ENCODE assay signal across 8 mouse cellular contexts in the genomic region with DNA sequence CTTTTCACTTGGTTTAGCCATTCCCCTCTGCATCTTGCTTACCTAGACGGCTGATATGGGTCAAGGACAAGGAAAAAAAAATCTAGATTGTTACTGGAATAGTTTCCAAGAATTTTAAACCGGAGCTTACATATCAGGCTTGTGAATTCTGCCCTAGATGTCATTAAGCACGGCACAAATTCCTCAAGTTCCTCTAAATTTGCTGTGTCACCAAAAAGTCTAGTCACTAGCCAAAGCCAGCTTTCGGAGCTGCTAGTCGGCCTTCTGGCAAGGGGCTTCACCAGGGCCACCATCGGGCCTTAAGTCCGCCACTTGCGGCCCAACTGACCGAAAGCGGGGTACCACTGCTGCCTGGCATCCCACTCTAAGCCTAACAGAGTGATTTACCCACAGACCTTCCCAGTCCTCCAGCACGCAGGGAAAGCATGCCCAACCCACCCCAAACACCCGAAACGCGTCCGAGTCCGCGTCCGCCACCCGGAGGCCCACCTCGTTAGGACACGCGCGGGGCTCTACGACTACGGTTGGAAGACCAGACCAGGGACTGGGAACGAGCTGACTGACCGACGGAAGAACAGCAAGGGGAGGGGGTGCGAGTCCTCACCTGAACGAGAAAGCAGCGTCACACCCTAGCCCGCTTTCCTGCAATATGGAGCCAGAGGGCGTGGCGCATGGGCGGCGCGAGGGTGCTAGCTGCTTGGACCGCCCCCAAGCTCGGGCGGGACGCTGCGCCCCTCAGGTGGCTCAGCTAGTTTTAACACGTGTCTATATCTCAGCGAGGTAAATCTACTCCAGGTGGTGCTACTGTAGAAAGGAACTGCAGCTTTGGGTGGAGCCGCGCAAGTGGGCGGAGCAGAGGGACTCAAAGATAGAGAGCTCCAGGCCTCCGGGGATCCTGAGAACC. TPM values are rescaled to one million over a fixed set of nuclear protein-coding genes. Genes with fewer than 3 reads are reported as not detected.
DNase-seq lines count a peak whose midpoint lies in the region; ATAC-seq and TF ChIP-seq lines count a peak whose summit lies in the region.

TSS of gene Anxa7 (minus strand) at position 843 of the 904 bp plus-strand sequence.

- H3K4me3 ChIP-seq in CH12.LX (replicated peaks in 1 of 3; ENCODE audit: low read depth in 2 of 3, low read length in 2 of 3, poor library complexity in 1 of 3) = peak within 1 kb of the TSS; percentile 81 to 97 (median 87)
- H3K4me3 ChIP-seq in forebrain, embryonic 11.5 days (ENCODE audit: low read depth, low read length) = peak within 1 kb of the TSS; percentile 63
- peak within 1 kb of the TSS; percentile 77 for H3K4me3 ChIP-seq in heart, embryonic 16.5 days (ENCODE audit: low read length)
- peak within 1 kb of the TSS; percentile 79 for H3K4me3 ChIP-seq in liver, embryonic 16.5 days (ENCODE audit: low read depth, low read length)
- peak within 1 kb of the TSS; percentile 62 for H3K4me3 ChIP-seq in neural tube, embryonic 14.5 days (ENCODE audit: low read depth, low read length)

- TF ChIP-seq CTCF in CH12.LX (conservative IDR thresholded peaks at IDR 0.05 in 1 of 2, IDR thresholded peaks at IDR 0.05 in 1 of 2; ENCODE audit: low read depth in 2 of 2, low read length in 2 of 2) = peak in 1 of 2 experiments; percentile 14; a peak in 1 of 4 replicates

- H3K27ac ChIP-seq in CH12.LX (ENCODE audit: insufficient read depth, low read depth) = peak within 1 kb of the TSS; percentile 54
- H3K27ac ChIP-seq in forebrain, embryonic 11.5 days (ENCODE audit: low read depth, low read length) = no peak within 1 kb of the TSS
- H3K27ac ChIP-seq in heart, embryonic 16.5 days (ENCODE audit: low read length) = peak within 1 kb of the TSS; percentile 68
- H3K27ac ChIP-seq in liver, embryonic 16.5 days (ENCODE audit: low read length) = peak within 1 kb of the TSS; percentile 88
- no peak within 1 kb of the TSS for H3K27ac ChIP-seq in neural tube, embryonic 14.5 days (ENCODE audit: low read depth, low read length)

- no peak for TF ChIP-seq RAD21 in CH12.LX (IDR thresholded peaks at IDR 0.05; ENCODE audit: low read depth, low read length)

- H3K36me3 ChIP-seq in CH12.LX (replicated peaks in 1 of 2; ENCODE audit: control insufficient read depth in 1 of 2, insufficient read depth in 1 of 2, low read length in 1 of 2) = peaks cover 13 to 41% of the 10 kb centered on the region in 2 experiments
- no peaks in the 10 kb centered on the region for H3K36me3 ChIP-seq in forebrain, embryonic 11.5 days (ENCODE audit: control insufficient read depth, insufficient read depth, low read length)
- H3K36me3 ChIP-seq in heart, embryonic 16.5 days (ENCODE audit: control insufficient read depth, insufficient read depth) = peaks cover 7% of the 10 kb centered on the region; the same call in 1 of the 2 replicates
- H3K36me3 ChIP-seq in liver, embryonic 16.5 days (ENCODE audit: control insufficient read depth, insufficient read depth) = no peaks in the 10 kb centered on the region
- H3K36me3 ChIP-seq in neural tube, embryonic 14.5 days (ENCODE audit: control insufficient read depth, insufficient read depth, low read length) = no peaks in the 10 kb centered on the region

- dilution Hi-C loops in CH12.LX (cut with MboI; ENCODE audit: extremely low pct_ligation_motif_present, extremely low pct_unique_long_range_greater_than_20kb, low sequenced_read_pairs) = no loop called here

- peaks cover 6 to 43% of the 10 kb centered on the region in 2 experiments; a peak in 3 of 4 replicates for H3K4me1 ChIP-seq in CH12.LX (ENCODE audit: control insufficient read depth in 1 of 2, insufficient read depth in 2 of 2)
- 0 out of 2 replicates have a peak, but pooled peaks cover 2% of the 10 kb centered on the region for H3K4me1 ChIP-seq in forebrain, embryonic 11.5 days (replicated peaks; ENCODE audit: control insufficient read depth, insufficient read depth, low read length)
- H3K4me1 ChIP-seq in heart, embryonic 16.5 days (ENCODE audit: control insufficient read depth, insufficient read depth, low read length) = peaks cover 11% of the 10 kb centered on the region
- peaks cover 30% of the 10 kb centered on the region for H3K4me1 ChIP-seq in liver, embryonic 16.5 days (ENCODE audit: control insufficient read depth, low read depth, low read length)
- no peaks in the 10 kb centered on the region for H3K4me1 ChIP-seq in neural tube, embryonic 14.5 days (ENCODE audit: control insufficient read depth, insufficient read depth, low read length)

- TF ChIP-seq POLR2A in CH12.LX (IDR thresholded peaks at IDR 0.05; ENCODE audit: low read depth, low read length) = peak; percentile 75

- in situ Hi-C loops in CH12.LX (cut with MboI; ENCODE audit: low pct_ligation_motif_present, low pct_unique_long_range_greater_than_20kb, low sequenced_read_pairs) = no loop called here

- WGBS in forebrain, embryonic 11.5 days = 1% methylated on average over 48 of the region's 48 CpGs
- under 1% methylated on average over 48 of the region's 48 CpGs for WGBS in heart, embryonic 16.5 days
- WGBS in liver, embryonic 16.5 days (ENCODE audit: insufficient replicate concordance) = under 1% methylated on average over 48 of the region's 48 CpGs
- WGBS in neural tube, embryonic 14.5 days = 1% methylated on average over 48 of the region's 48 CpGs

- no peaks in the 10 kb centered on the region for H3K27me3 ChIP-seq in CH12.LX (replicated peaks)
- no peaks in the 10 kb centered on the region; the same call in 1 of the 2 replicates for H3K27me3 ChIP-seq in forebrain, embryonic 11.5 days (ENCODE audit: control insufficient read depth, insufficient read depth, low read length)
- no peaks in the 10 kb centered on the region for H3K27me3 ChIP-seq in heart, embryonic 16.5 days (ENCODE audit: control insufficient read depth, insufficient read depth, low read length)
- H3K27me3 ChIP-seq in liver, embryonic 16.5 days (ENCODE audit: control insufficient read depth, insufficient read depth, low read depth, low read length) = no peaks in the 10 kb centered on the region
- no peaks in the 10 kb centered on the region for H3K27me3 ChIP-seq in neural tube, embryonic 14.5 days (ENCODE audit: control insufficient read depth, insufficient read depth, low read length)

- H3K4me2 ChIP-seq in CH12.LX (ENCODE audit: insufficient read depth, low read depth, poor library complexity, severe bottlenecking) = peak within 1 kb of the TSS; percentile 79
- peak within 1 kb of the TSS; percentile 87 for H3K4me2 ChIP-seq in forebrain, embryonic 11.5 days (ENCODE audit: low read depth, low read length, severe bottlenecking)
- peak within 1 kb of the TSS; percentile 74 for H3K4me2 ChIP-seq in heart, embryonic 16.5 days (ENCODE audit: low read depth, low read length)
- peak within 1 kb of the TSS; percentile 82 for H3K4me2 ChIP-seq in liver, embryonic 16.5 days (ENCODE audit: low read depth, low read length)
- H3K4me2 ChIP-seq in neural tube, embryonic 14.5 days (ENCODE audit: low read depth, low read length) = peak within 1 kb of the TSS; percentile 91

- peak; percentile 85 for DNase-seq in CH12.LX (ENCODE audit: extremely low read depth)
- peak; percentile 62 for DNase-seq in c-Kit-positive CD71-positive TER-119-negative erythroid progenitor cells, embryonic 14.5 days (ENCODE audit: low read depth)
- peak; percentile 77 for DNase-seq in forebrain, embryonic 11.5 days (ENCODE audit: low spot score)
- peak; percentile 82 to 89 for DNase-seq in kidney, postnatal 4 days
- DNase-seq in testis, postnatal 10 days (ENCODE audit: low spot score) = peak; percentile 84

- H3K9ac ChIP-seq in CH12.LX (ENCODE audit: insufficient read depth, low read depth) = peak within 1 kb of the TSS; percentile 70
- H3K9ac ChIP-seq in forebrain, embryonic 11.5 days (ENCODE audit: low read length) = peak within 1 kb of the TSS; percentile 57
- peak within 1 kb of the TSS; percentile 86 for H3K9ac ChIP-seq in heart, embryonic 16.5 days (ENCODE audit: low read length)
- H3K9ac ChIP-seq in liver, embryonic 16.5 days (ENCODE audit: low read depth, low read length) = peak within 1 kb of the TSS; percentile 87
- peak within 1 kb of the TSS; percentile 53 for H3K9ac ChIP-seq in neural tube, embryonic 14.5 days (replicated peaks; ENCODE audit: low read depth, low read length)

- no peaks in the 10 kb centered on the region for H3K9me3 ChIP-seq in CH12.LX (replicated peaks; ENCODE audit: low read length)
- no peaks in the 10 kb centered on the region for H3K9me3 ChIP-seq in forebrain, embryonic 11.5 days (ENCODE audit: control insufficient read depth, low read length)
- H3K9me3 ChIP-seq in heart, embryonic 16.5 days (replicated peaks; ENCODE audit: control insufficient read depth, low read length) = no peaks in the 10 kb centered on the region
- H3K9me3 ChIP-seq in liver, embryonic 16.5 days (replicated peaks; ENCODE audit: control insufficient read depth, low read length) = no peaks in the 10 kb centered on the region
- no peaks in the 10 kb centered on the region for H3K9me3 ChIP-seq in neural tube, embryonic 14.5 days (ENCODE audit: control insufficient read depth, low read length)

- ATAC-seq in forebrain, embryonic 11.5 days (replicated peaks; ENCODE audit: low FRiP score) = peak; percentile 69
- peak; percentile 82 for ATAC-seq in heart, embryonic 16.5 days (replicated peaks; ENCODE audit: extremely low read depth, insufficient read depth, low FRiP score)
- peak; percentile 82 for ATAC-seq in liver, embryonic 16.5 days (ENCODE audit: low read depth)
- ATAC-seq in neural tube, embryonic 14.5 days (ENCODE audit: low read depth) = peak; percentile 86

- peaks cover 34% of the 10 kb centered on the region for H3K79me2 ChIP-seq in CH12.LX (replicated peaks; ENCODE audit: control insufficient read depth, extremely low read depth, insufficient read depth, poor library complexity, severe bottlenecking)

- no peak; the same call in 1 of the 2 replicates for TF ChIP-seq EP300 in CH12.LX (IDR thresholded peaks at IDR 0.05; ENCODE audit: low read length)

TF ChIP-seq in CH12.LX, 34 proteins besides CTCF, POLR2A, EP300 and RAD21 (continues in another document):
- TF ChIP-seq MAX (IDR thresholded peaks at IDR 0.05; ENCODE audit: low read length) = peak; percentile 95
- TF ChIP-seq TCF12 (IDR thresholded peaks at IDR 0.05; ENCODE audit: low read depth, low read length) = peak; percentile 51
- peak; percentile 52 for TF ChIP-seq NELFE (IDR thresholded peaks at IDR 0.05; ENCODE audit: low read depth, low read length)
- peak; percentile 69 for TF ChIP-seq BHLHE40 (IDR thresholded peaks at IDR 0.05; ENCODE audit: low read depth, low read length)
- TF ChIP-seq MEF2A (IDR thresholded peaks at IDR 0.05; ENCODE audit: borderline replicate concordance, low read depth, low read length) = 0 out of 2 replicates have a peak, but pooled peaks have one; percentile 33

RNA-seq across cellular contexts. Expression of gene Anxa7, which starts in this region (rescaled TPM):
- 60.2 and 63.3 TPM in 2 replicates for total RNA-seq in CH12.LX (2012; rRNA removed)
- 89.2 and 91.9 TPM in 2 replicates for total RNA-seq in CH12.LX (2014; rRNA removed)
- 83.8 and 99.3 TPM in 2 replicates for polyA plus RNA-seq in CH12.LX (2012; ENCODE audit: insufficient read length, low read depth)
- polyA plus RNA-seq in forebrain, embryonic 11.5 days (2014; fragmentation: Nextera tagmentation; extraction: Ambion mirVana) = 12.8 and 14.6 TPM in 2 replicates
- polyA plus RNA-seq in heart, embryonic 16.5 days (2015; fragmentation: Nextera tagmentation; extraction: Ambion mirVana) = 45.8 and 51.5 TPM in 2 replicates
- 40.3 and 40.6 TPM in 2 replicates for polyA plus RNA-seq in liver, embryonic 16.5 days (2015; fragmentation: Nextera tagmentation; extraction: Ambion mirVana)
- polyA plus RNA-seq in neural tube, embryonic 14.5 days (2014; fragmentation: Nextera tagmentation; extraction: Ambion mirVana) = 14.5 and 18.4 TPM in 2 replicates

Comparison
In these comparisons a context has a peak if more than half of its experiments do, and no peak if none do; other contexts are left out.
1. H3K27ac ChIP-seq: peak in CH12.LX (single experiment), heart, embryonic 16.5 days (single experiment) and liver, embryonic 16.5 days (single experiment); none in forebrain, embryonic 11.5 days (single experiment) and neural tube, embryonic 14.5 days (single experiment).
2. Peak in every context shown above with its lines, with median percentiles within 50 percentile points of each other: DNase-seq, H3K4me2 ChIP-seq, H3K4me3 ChIP-seq, H3K9ac ChIP-seq and ATAC-seq.